Mouse (Mus musculus) liver, embryonic 14.5 days (tissue): Measurements from ENCODE around the gene Arhgef19.

ENCODE experiments used
- CTCF ChIP-seq: IDR thresholded peaks from 2 replicates; pipeline ENCODE4 v1.5.1; 2016; ENCODE audit warnings: antibody characterized with exemption, low read depth, control low read depth
- EP300 ChIP-seq: IDR thresholded peaks from 2 replicates; pipeline ENCODE4 v1.6.1; 2016; ENCODE audit warnings: antibody characterized with exemption, low read depth

- TF ChIP-seq CTCF (no peak), EP300 (no peak)
Measured at GRCm38 (mm10) chr4:141191294-141191693, 48.0 kb upstream of the Arhgef19 start.
